Mouse (Mus musculus): ENCODE measurements around the gene Snx27.

- TF ChIP-seq CTCF (conservative IDR thresholded peaks at IDR 0.05; ENCODE audit: insufficient read depth, insufficient read length, low read depth, low read length) (no peak), POLR2A (IDR thresholded peaks at IDR 0.05; ENCODE audit: low read depth, low read length) (no peak)
Measured at GRCm38 (mm10) chr3:94563163-94563562, 19.4 kb downstream of the Snx27 start.
